Mouse (Mus musculus) layer of hippocampus, adult 18-20 months (tissue): ENCODE measurements around the gene Rrn3. TPM values are rescaled to one million over a fixed set of nuclear protein-coding genes. Genes with fewer than 3 reads are reported as not detected.
"Not testable (repeated sequence)": the region's sequence is repeated elsewhere in the genome, so short reads cannot be mapped to it uniquely, and the experiment has no call there.

Experiments
- DNase-seq, 2 experiments: peaks; one replicate each; pipeline ENCODE4 v3.0.0; 2022; ENCODE audit warnings: low spot score in 2 of 2
- long read RNA-seq: library from polyadenylated mRNA; stranded (forward); transcript quantifications from one replicate; pipeline ENCODE4 v2.0.0, GENCODE M21; 2021
- total RNA-seq, 2 experiments: library from RNA; stranded (reverse); gene quantifications; 2 replicates each; pipeline ENCODE4 v1.2.3; 2021

The Rrn3 gene
- total RNA-seq = 10 to 100 TPM; 51.3 to 51.5 TPM
- long read RNA-seq, transcript Rrn3-201 (18 exons, 3,582 nt) = major isoform, 79 of 100 reads
- long read RNA-seq, partial matches to known transcripts = 6 of 100 reads
- long read RNA-seq, other reads (novel, unspliced or antisense) = 15 of 100 reads

DNA sequence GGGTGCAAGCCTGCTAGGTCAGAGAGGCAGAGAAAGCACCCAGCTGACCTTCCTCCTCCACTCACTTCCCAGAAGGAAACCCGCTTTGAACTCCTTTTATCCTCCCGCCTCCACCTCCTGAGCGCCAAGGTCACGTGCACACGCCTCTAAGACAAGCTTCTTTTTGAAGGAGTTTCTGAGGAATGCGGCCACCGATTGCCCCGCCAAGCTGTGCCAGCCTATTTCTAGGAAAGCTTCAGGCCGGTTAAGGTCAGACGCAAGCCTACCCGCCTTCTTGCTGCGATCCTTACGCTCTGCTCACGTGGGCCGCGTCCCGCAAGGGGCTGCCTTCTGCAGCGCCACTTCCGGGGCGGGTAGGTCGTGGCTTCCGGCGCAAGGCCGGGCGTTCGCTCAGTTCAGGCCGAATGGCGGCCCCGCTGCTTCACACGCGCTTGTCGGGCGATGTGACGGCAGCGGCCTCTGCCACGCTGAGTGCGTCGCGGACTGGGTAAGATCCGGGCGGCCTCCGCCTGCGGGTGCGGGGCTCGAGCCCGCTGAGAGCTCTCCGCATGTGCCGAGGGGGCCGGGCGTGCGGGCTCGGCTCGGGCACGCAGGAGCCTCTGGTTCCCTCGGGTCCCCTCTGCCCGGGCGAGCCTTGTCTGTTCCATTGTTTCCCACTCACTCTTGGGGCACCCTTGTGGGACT is at the start of gene Rrn3:
Rrn3 (plus strand) TSS at position 356 of the 684 bp plus-strand sequence.
- peak; percentile 88 to 93 for DNase-seq

DNA sequence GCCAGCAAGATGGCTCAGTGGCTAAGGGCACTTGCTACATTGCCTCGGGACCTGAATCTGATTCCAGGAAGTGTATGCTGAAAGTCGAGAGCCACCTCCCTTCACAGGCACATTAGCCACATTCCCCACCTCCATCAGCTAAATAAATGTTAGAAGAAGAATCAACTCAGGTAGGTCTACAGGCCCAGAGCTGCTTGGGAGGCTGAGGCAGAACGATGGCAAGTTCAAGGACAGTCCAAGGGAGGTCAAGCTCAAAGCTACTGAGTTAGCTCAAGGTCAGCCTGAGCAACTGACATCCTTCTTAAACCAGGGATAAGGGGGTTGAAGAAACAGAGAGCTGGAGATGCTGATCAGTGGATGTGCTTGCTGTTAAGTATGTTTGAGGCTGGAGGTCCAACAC is 47.7 kb upstream of the Rrn3 start:
- DNase-seq = no peak

DNA sequence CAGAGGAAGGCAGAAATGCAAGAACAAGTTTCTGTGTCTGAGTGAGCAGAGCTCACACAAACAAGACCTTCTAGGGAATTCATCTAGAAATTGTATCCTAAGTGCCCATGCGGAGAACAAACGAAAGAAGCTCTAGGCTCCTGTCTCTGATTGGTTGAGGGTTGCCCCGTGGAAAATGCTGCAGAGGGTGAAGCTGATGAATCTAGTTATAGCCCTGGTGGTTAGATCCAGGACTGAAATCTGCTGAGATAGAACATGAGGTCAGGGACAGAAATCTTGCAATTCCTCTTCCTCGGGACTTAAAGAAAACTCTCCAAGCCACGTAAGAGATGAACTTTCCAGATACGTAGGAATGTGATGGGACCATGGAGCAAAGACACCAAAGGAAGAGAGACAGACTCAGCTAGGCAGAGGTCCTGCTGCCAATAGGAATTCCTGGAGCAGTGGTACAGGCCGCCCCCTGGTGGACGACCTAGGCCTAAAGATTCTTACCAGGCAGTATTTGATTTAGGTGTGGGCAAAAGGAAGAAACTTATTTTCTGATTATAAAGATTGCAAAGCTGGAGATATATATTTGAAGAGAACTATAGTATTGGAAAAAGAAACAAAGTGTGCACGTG is 46.9 kb upstream of the Rrn3 start:
- DNase-seq = peak; percentile 53 to 86

DNA sequence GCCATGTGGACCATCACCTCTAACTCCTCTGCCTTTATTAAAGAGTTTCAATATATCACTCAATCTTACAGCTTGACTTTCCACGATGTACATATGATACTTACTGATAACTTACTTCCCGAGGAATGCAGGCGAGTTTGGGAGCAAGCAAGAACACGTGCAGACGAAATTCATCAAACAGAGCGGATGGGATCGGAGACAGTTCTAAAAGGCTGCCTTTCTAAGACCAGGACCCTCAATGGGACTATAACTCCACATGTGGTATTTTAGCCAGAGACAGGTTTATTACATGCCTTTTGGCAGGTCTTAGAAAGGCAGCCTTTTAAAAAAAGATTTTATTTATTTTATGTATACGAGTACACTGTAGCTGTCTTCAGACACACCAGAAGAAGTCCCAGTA is 44.5 kb upstream of the Rrn3 start:
- no peak for DNase-seq

DNA sequence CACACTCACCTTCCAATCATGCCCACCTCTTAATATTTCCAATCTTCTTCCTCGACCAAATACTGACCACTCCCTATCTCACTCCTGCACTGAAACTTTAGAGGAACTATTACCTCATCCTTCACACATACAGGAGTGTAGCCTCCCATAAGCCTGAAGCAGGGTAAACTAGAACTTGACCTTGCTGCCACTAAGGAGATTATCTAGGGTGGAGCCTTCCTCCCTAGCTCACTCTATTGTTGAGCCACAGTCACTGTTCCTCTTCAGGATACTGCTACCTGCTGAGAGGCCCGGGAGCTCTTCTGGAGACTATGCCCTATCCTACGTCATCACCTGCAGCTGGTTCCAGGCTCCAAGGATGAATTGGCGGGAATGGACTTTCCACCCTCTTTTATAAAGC is 41.5 kb upstream of the Rrn3 start:
- not testable (repeated sequence) for DNase-seq

DNA sequence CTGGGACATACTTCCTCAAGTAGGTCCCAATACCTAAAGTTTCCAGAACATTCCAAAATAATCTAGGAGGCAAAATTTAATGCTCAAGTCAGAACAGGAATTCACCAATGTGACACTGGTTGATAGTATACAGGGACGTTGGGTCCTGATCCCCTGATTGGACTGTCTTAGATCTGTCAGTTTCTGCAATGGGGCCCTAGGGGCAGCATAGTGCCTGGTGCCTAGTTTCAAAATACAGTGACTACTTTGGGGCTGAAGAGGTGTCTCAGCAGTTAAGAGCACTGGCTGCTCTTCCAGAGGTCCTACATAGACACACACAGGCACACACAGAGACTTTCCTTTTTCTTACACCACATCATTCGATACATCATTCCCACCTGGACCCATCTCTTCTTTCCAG is 39.7 kb upstream of the Rrn3 start:
- DNase-seq = no peak

DNA sequence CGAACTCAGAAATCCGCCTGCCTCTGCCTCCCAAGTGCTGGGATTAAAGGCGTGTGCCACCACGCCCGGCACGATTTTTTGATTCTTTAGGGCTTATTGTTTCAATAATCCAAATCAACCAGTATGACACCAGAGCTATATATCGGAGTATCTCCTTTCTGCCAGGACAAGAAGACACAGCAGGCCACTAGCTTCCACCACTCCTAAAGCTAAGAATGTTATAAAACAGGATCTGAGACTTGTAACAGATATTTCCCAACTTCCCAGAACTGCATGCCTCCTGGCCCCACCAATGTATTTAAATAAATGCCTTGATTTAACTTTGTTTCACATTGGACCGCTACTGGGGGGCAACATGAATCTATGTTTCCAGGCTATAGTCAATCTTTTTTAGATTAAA is 32.8 kb upstream of the Rrn3 start:
- no peak for DNase-seq

DNA sequence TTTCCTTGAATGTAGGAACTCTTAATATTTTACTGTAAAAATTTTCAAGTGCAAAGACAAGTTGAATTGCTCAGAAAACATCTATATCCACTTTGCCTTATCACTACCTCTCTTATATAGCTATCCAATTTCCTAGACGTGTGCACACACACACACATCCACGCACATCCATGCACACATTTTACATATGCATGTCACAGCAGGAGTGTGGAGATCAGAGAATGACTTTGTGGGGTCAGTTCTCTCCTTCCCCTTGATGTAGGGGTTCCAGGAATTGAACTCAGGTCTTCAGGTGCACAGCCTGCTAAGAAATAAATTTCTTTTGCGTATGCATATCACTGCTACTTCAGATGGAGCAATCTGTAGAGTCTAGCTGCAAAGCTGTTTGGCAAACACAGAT is 32.4 kb upstream of the Rrn3 start:
- no peak for DNase-seq

DNA sequence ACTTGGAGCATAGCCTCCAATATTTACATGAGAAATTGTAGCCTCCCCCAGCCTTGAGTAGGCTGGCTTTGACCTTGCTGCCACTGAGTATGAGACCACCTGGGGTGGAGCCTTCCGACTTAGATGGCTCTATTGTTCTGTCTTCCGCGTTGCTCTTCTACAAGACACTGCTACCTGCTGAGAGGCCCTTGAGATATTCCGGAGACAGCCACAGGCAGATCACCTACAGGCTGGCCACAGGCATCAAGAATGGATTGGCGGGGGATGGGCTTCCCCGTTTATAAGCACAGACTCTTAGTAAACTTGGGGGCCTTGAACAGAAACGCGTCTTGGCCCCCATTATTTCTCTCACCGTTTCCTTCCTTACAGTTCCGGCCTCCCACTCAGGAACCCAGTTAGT is 31.7 kb upstream of the Rrn3 start:
- not testable (repeated sequence) for DNase-seq

DNA sequence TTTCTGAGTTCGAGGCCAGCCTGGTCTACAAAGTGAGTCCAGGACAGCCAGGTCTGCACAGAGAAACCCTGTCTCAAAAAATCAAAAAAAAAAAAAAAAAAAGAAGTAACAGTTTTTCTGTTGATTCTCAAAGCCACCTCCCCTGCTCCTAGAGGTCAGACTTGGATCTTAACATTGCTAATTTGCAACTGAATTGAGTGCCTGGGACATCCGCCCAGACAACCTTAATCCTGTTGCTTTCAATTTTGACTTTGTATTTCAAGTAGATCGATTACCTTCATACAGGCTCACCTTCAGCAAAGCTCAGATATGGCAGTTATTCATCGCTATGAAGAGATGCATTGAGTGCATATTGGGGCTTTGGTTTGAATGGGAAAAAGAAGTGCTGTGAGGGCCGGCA is 31.2 kb upstream of the Rrn3 start:
- no peak for DNase-seq

DNA sequence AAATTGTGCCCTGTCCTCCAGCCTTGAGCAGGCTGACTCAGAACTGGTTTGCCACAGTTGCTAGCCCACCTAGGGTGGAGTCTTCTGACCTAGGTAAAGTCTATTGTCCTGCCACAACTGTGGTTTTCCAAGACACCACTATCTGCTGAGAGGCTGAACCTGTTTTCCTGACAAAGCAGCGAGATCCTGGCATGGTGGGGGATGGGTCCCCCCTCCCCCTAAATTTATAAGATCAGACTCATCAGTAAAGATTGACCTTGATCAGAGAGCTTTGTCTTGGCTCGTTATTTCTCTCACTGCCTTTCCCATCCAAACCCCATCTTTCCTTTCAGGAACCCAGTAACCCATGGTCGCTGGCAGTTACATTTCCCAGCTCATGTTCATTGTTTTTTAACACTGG is 30.5 kb upstream of the Rrn3 start:
- no peak for DNase-seq

DNA sequence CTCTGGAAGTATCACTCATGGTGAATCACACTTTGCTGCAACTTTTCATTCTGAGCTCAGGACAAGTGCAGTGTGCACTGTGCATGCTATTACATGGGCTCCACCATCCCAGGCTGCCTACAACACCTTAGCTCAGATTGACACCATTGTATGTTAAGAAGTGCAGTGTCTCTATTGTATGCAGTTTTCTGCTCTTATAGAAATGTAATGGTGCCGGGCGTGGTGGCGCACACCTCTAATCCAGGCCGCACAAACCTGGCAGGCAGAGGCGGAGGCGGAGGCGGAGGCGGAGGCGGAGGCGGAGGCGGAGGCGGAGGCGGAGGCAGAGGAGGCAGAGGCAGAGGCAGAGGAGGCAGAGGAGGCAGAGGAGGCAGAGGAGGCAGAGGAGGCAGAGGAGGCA is 29.9 kb upstream of the Rrn3 start:
- no peak for DNase-seq

DNA sequence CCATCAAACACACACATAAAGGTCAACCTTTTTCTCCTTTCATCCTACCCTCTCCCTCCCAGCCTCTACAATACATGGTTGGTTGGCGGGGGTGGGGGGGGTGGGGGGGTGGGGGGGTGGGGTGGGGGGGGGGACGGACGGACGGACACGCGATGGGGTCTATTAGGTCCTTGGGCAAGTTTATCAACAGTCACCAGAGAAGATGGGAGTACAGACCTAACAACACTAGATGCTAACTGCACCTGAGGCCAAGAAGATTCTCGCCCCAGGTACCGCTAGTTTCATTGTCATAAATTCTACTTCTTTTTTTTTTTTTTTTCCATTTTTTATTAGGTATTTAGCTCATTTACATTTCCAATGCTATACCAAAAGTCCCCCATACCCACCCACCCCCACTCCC is 26.5 kb upstream of the Rrn3 start:
- DNase-seq = no peak

DNA sequence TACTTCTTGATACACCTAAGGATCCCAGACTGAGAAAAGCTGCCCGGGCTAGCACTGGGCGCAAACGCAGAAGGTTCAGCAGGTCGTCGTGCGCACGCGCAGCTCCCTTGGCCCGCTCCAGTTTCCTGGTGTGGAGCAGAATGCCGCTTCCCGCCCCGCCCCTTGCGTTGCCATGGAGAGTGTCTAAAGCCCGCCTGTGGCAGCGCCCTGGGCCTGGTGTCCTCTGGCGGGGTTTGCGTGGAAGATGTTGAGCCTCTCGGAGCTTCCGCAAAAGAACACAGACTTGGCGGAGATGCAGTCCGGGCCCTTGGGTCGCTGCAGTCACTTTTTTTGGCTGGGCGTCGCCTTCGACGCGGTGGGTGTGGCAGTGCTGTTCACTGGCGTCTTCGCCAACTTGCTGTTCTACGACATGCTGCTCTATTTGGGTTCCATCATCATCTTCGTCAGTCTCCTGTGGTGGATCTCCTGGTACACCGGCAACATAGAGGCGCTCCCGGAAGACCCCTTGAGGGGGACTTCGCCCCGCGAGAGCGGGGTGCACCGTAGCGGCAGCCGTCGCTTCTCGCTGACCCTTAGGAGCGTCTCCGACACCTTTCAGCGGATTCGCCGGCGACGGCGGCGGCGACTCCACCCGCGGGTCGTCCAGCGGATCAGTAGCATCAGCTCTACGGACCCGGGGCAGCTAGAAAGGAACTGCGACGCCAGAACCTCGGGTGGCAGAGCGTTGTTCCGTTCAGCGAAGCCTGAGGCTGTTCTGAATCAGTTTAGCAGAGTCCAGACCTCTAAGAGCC is 25.9 kb upstream of the Rrn3 start:
- DNase-seq = peak; percentile 88 to 94

DNA sequence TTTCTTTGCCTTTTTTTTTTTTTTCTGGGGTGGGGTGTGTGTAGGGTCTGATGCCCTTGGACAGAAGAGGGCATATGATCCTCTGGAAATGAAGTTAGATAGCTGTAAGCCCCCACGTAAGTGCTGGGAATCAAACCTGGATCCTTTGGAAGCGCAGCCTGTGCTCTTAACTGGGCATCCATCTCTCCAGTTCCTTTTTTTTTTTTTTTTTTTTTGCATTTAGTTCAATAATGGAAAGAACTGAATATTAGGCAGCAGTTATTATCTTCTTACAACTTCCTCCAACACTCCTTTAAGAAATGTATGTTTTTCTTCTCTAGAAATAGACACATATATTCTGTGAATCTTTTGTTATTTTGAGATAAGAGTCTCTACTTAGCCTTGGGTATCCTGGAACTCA is 22.7 kb upstream of the Rrn3 start:
- DNase-seq = no peak

DNA sequence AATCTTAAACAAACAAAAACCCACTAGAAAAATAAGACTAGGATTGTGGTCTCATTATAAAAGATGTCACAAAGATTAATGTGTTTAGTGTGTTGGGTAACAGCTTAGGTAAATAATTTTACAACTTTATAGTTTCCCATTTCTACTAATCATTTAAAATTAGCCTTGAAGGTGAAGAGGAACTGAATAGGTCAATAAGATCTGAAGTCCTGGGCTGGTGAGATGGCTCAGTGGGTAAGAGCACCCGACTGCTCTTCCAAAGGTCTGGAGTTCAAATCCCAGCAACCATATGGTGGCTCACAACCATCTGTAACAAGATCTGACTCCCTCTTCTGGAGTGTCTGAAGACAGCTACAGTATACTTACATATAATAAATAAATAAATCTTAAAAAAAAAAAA is 17.7 kb upstream of the Rrn3 start:
- not testable (repeated sequence) for DNase-seq

DNA sequence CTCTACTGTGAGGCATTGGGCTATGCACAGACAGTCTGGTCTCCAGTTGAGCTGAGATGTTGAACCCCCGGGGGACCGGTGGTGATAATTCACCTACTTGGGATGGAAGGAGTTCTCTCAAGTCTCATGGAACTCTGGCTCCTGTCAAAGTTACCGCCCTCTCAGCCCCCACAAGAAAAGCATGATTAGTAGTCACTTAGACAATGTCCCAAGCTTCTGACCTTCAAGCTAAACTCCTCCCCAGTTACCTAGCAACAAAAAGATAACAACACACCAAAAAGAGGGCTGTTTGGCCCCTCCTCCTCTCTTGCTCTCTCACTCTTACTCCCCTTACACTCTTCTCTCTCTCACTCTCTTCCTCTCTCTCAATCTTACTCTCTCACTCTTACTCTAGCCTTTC is 16.0 kb upstream of the Rrn3 start:
- no peak for DNase-seq

DNA sequence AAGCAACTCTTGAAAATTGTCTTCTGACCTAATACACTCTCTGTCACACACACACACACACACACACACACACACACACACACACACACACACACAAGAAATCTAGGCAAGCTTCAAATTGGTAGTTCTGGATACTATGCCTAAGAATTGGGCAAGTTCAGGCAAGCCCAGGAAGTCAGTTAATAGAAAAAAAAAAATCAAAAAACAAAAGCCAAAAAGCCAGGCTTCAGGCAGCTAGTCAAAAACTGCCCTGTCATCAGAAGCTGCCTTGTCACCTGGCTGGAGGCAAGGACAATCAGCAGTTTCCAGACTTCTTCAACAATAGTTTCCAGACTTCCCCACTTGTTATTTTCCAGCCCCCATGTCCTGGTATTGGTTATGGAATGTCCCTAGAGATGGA is 14.1 kb upstream of the Rrn3 start:
- no peak for DNase-seq

DNA sequence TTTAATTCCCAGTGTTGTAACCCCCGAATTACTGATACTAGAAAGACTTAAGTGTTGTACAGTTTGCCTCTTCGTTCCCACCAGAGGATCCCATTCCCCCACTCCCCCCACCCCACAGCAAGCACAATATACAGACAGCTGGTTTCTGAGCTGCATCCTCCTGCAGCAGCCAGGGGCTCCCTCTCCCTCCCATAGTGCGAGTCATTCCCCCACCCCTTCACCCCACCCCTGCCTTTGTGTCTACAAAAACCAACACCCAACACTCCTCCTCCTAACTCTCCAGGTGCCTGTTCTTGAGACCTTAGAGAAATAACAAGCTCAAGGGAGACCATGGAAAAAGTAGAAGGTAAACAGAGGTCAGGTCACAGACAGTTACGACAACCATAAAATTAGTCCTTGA is 8.9 kb upstream of the Rrn3 start:
- DNase-seq = not testable (repeated sequence)

DNA sequence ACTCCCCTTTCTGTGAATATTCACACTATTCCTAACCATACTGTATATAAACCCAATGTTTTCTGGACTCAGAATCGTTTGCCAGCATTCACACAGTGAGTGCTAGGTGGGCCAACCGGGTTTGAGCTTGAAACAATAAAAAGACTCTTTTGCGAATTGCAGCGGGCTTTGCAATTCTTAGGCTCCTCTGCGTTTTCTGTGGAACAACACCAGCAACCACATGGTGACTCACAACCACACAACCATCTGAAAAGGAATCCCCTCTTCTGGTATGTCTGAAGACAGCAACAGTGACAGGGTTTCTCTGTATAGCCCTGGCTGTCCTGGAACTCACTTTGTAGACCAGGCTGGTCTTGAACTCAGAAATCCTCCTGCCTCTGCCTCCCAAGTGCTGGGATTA is 8.5 kb upstream of the Rrn3 start:
- DNase-seq = not testable (repeated sequence)

DNA sequence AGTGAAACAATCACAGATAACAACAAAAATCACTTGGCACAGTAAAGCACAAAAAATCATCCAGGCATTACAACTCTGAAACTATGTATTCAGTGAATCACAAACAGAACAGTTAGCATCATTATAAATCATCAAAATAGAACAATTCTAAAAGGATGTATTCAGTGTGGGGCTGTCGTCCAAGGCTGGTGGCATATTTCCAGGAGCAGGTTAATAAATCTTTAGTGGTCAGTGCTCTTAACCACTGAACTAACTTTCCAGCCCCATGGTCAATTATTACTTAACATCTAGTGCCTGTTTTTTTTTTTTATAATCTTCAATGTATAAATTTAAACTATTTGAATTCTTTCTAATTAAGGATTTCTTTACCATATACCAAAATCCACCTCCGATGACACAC is 6.5 kb upstream of the Rrn3 start:
- not testable (repeated sequence) for DNase-seq

DNA sequence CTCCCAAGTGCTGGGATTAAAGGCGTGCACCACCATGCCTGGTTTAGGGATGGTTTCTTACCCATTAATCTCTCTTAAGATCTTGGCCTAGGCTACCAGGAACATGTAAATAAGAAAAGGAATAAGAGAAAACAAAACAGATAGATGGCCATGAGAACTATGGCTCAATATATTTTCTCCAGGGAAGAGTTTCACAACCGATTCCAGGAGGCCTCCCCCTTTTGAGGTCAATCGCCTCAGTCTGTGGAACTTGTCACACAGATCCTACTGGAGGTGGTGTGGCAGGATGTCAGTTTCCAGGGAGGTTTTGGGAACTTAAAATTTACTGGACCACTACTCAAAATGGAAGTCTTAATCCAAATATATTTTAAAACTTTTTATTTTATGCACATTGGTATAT is 5.9 kb upstream of the Rrn3 start:
- not testable (repeated sequence) for DNase-seq
